Mouse (Mus musculus) CH12.LX (cell line): ENCODE data around the gene Hist1h2bn. TPM values are rescaled to one million over a fixed set of nuclear protein-coding genes. Genes with fewer than 3 reads are reported as not detected.
A peak's percentile ranks its signal among the peaks of the same experiment; 100 is the strongest.

Experiments
- DNase-seq: peaks from one replicate; pipeline ENCODE4 v3.0.0-alpha.2; 2013; ENCODE audit errors: extremely low read depth
- H3K27ac ChIP-seq: 2 replicates; pipeline ENCODE4 v1.5.1; 2012; ENCODE audit warnings: low read depth, mild to moderate bottlenecking, control low read depth, moderate library complexity; ENCODE audit not compliant: insufficient read depth
- H3K27me3 ChIP-seq: replicated peaks from 2 replicates; pipeline ENCODE3; 2012; ENCODE audit warnings: inconsistent platforms
- H3K36me3 ChIP-seq, 2 experiments: replicated peaks in 1 of 2; 2 replicates each; pipeline versions ENCODE3 to v1.6.1; 2012; ENCODE audit warnings: inconsistent platforms in 1 of 2, low read length in 1 of 2, mild to moderate bottlenecking in 1 of 2, mixed read lengths in 1 of 2, moderate library complexity in 1 of 2; ENCODE audit not compliant: control insufficient read depth in 1 of 2, insufficient read depth in 1 of 2
- H3K4me1 ChIP-seq, 2 experiments: 2 replicates each; pipeline ENCODE4 v1.6.1; 2012; ENCODE audit warnings: inconsistent platforms in 1 of 2, moderate library complexity in 1 of 2; ENCODE audit not compliant: insufficient read depth in 2 of 2, control insufficient read depth in 1 of 2
- H3K4me2 ChIP-seq: 2 replicates; pipeline ENCODE4 v1.6.1; 2012; ENCODE audit warnings: low read depth, mild to moderate bottlenecking, control low read depth; ENCODE audit not compliant: poor library complexity, insufficient read depth, severe bottlenecking
- H3K4me3 ChIP-seq, 3 experiments: fragments of 150-350 bp in 1 of 3; sonication (generic) in 1 of 3; replicated peaks in 1 of 3; 2 replicates each; pipeline versions ENCODE3 to v1.5.1; 2011 to 2012; ENCODE audit warnings: low read depth in 2 of 3, low read length in 2 of 3, mild to moderate bottlenecking in 2 of 3, moderate library complexity in 2 of 3, control low read depth in 1 of 3, improper control_type of control experiment in 1 of 3, inconsistent platforms in 1 of 3, mixed read lengths in 1 of 3; ENCODE audit not compliant: poor library complexity in 1 of 3
- H3K79me2 ChIP-seq: replicated peaks from 2 replicates; pipeline ENCODE4 v1.6.1; 2012; ENCODE audit warnings: mild to moderate bottlenecking, moderate library complexity; ENCODE audit not compliant: control insufficient read depth, poor library complexity, insufficient read depth, severe bottlenecking; ENCODE audit errors: extremely low read depth
- H3K9ac ChIP-seq: 2 replicates; pipeline ENCODE4 v1.6.1; 2012; ENCODE audit warnings: low read depth, mild to moderate bottlenecking, control low read depth, moderate library complexity; ENCODE audit not compliant: insufficient read depth
- H3K9me3 ChIP-seq: replicated peaks from 2 replicates; pipeline ENCODE3; 2012; ENCODE audit warnings: low read length, inconsistent platforms, mixed read lengths
- BHLHE40 ChIP-seq: IDR thresholded peaks from 2 replicates; pipeline ENCODE4 v1.6.1; 2011; ENCODE audit warnings: mild to moderate bottlenecking, low read depth, low read length, improper control_type of control experiment
- CHD1 ChIP-seq: IDR thresholded peaks from 2 replicates; pipeline ENCODE4 v1.6.1; 2012; ENCODE audit warnings: low read depth, low read length, improper control_type of control experiment, inconsistent platforms
- CHD2 ChIP-seq: IDR thresholded peaks from 2 replicates; pipeline ENCODE4 v1.6.1; 2011; ENCODE audit warnings: low read length, improper control_type of control experiment
- CTCF ChIP-seq, 2 experiments: IDR thresholded peaks in 1 of 2; conservative IDR thresholded peaks in 1 of 2; 2 replicates each; pipeline ENCODE4 v1.5.1; 2011 to 2012; ENCODE audit warnings: low read depth in 2 of 2, low read length in 2 of 2, improper control_type of control experiment in 1 of 2, inconsistent platforms in 1 of 2, mild to moderate bottlenecking in 1 of 2, moderate library complexity in 1 of 2
- E2F4 ChIP-seq: IDR thresholded peaks from 2 replicates; pipeline ENCODE4 v1.6.1; 2011; ENCODE audit warnings: low read depth, low read length, improper control_type of control experiment; ENCODE audit not compliant: insufficient replicate concordance
- ELF1 ChIP-seq: IDR thresholded peaks from 2 replicates; pipeline ENCODE4 v1.6.1; 2014; ENCODE audit warnings: low read depth, mild to moderate bottlenecking, inconsistent platforms, low read length, improper control_type of control experiment
- EP300 ChIP-seq: IDR thresholded peaks from 2 replicates; pipeline ENCODE4 v1.6.1; 2011; ENCODE audit warnings: low read length, improper control_type of control experiment
- ETS1 ChIP-seq: conservative IDR thresholded peaks from 2 replicates; pipeline ENCODE4 v1.6.1; 2012; ENCODE audit warnings: low read depth, mild to moderate bottlenecking, inconsistent platforms, low read length, improper control_type of control experiment, moderate library complexity
- GABPA ChIP-seq: IDR thresholded peaks from 2 replicates; pipeline ENCODE4 v1.6.1; 2012; ENCODE audit warnings: low read depth, low read length, improper control_type of control experiment, inconsistent platforms; ENCODE audit not compliant: insufficient replicate concordance
- HCFC1 ChIP-seq: IDR thresholded peaks from 2 replicates; pipeline ENCODE4 v1.6.1; 2012; ENCODE audit warnings: low read depth, mild to moderate bottlenecking, inconsistent platforms, low read length, improper control_type of control experiment
- IRF4 ChIP-seq: IDR thresholded peaks from 2 replicates; pipeline ENCODE4 v1.6.1; 2014; ENCODE audit warnings: low read depth, mild to moderate bottlenecking, inconsistent platforms, low read length, improper control_type of control experiment
- JUND ChIP-seq: conservative IDR thresholded peaks from 2 replicates; pipeline ENCODE4 v1.6.1; 2011; ENCODE audit warnings: low read depth, low read length, improper control_type of control experiment
- KAT2A ChIP-seq: IDR thresholded peaks from 2 replicates; pipeline ENCODE4 v1.6.1; 2012; ENCODE audit warnings: low read length, improper control_type of control experiment, inconsistent platforms; ENCODE audit not compliant: insufficient replicate concordance
- MAFK ChIP-seq: IDR thresholded peaks from 2 replicates; pipeline ENCODE4 v1.6.1; 2011; ENCODE audit warnings: low read length, improper control_type of control experiment; ENCODE audit not compliant: insufficient replicate concordance
- MAX ChIP-seq: IDR thresholded peaks from 2 replicates; pipeline ENCODE4 v1.6.1; 2011; ENCODE audit warnings: low read length, improper control_type of control experiment
- MAZ ChIP-seq: IDR thresholded peaks from 2 replicates; pipeline ENCODE4 v1.6.1; 2012; ENCODE audit warnings: low read depth, mild to moderate bottlenecking, inconsistent platforms, low read length, improper control_type of control experiment, moderate library complexity
- MEF2A ChIP-seq: IDR thresholded peaks from 2 replicates; pipeline ENCODE4 v1.6.1; 2014; ENCODE audit warnings: low read depth, mild to moderate bottlenecking, inconsistent platforms, low read length, improper control_type of control experiment, borderline replicate concordance
- MXI1 ChIP-seq: IDR thresholded peaks from 2 replicates; pipeline ENCODE4 v1.6.1; 2011; ENCODE audit warnings: mild to moderate bottlenecking, low read depth, low read length, improper control_type of control experiment
- MYC ChIP-seq: IDR thresholded peaks from 2 replicates; pipeline ENCODE4 v1.6.1; 2011; ENCODE audit warnings: low read depth, mild to moderate bottlenecking, improper control_type of control experiment, low read length
- NELFE ChIP-seq: IDR thresholded peaks from 2 replicates; pipeline ENCODE4 v1.6.1; 2011; ENCODE audit warnings: low read depth, low read length, improper control_type of control experiment
- NRF1 ChIP-seq: IDR thresholded peaks from 2 replicates; pipeline ENCODE4 v1.6.1; 2014; ENCODE audit warnings: low read depth, mild to moderate bottlenecking, inconsistent platforms, low read length, improper control_type of control experiment, moderate library complexity
- PAX5 ChIP-seq: IDR thresholded peaks from 2 replicates; pipeline ENCODE4 v1.6.1; 2012; ENCODE audit warnings: low read length, inconsistent platforms, mixed read lengths
- POLR2A ChIP-seq: IDR thresholded peaks from 2 replicates; pipeline ENCODE4 v1.6.1; 2011; ENCODE audit warnings: low read depth, mild to moderate bottlenecking, improper control_type of control experiment, low read length
- POLR2AphosphoS2 ChIP-seq: IDR thresholded peaks from 2 replicates; pipeline ENCODE4 v1.6.1; 2011; ENCODE audit warnings: low read depth, low read length, improper control_type of control experiment
- RAD21 ChIP-seq: IDR thresholded peaks from 2 replicates; pipeline ENCODE4 v1.6.1; 2011; ENCODE audit warnings: low read depth, mild to moderate bottlenecking, low read length, improper control_type of control experiment, moderate library complexity
- RCOR1 ChIP-seq: conservative IDR thresholded peaks from 2 replicates; pipeline ENCODE4 v1.6.1; 2012; ENCODE audit warnings: low read depth, mild to moderate bottlenecking, inconsistent platforms, low read length, improper control_type of control experiment
- SIN3A ChIP-seq: IDR thresholded peaks from 2 replicates; pipeline ENCODE4 v1.6.1; 2012; ENCODE audit warnings: low read length, improper control_type of control experiment, inconsistent platforms
- SMC3 ChIP-seq: IDR thresholded peaks from 2 replicates; pipeline ENCODE4 v1.6.1; 2011; ENCODE audit warnings: low read depth, low read length, improper control_type of control experiment
- TBP ChIP-seq: conservative IDR thresholded peaks from 2 replicates; pipeline ENCODE4 v1.6.1; 2011; ENCODE audit warnings: low read depth, low read length, improper control_type of control experiment
- TCF12 ChIP-seq: IDR thresholded peaks from 2 replicates; pipeline ENCODE4 v1.6.1; 2014; ENCODE audit warnings: low read depth, mild to moderate bottlenecking, inconsistent platforms, low read length, improper control_type of control experiment
- UBTF ChIP-seq: IDR thresholded peaks from 2 replicates; pipeline ENCODE4 v1.6.1; 2012; ENCODE audit warnings: low read depth, mild to moderate bottlenecking, inconsistent platforms, low read length, improper control_type of control experiment, moderate library complexity
- USF1 ChIP-seq: IDR thresholded peaks from 2 replicates; pipeline ENCODE4 v1.6.1; 2014; ENCODE audit warnings: low read depth, mild to moderate bottlenecking, inconsistent platforms, low read length, improper control_type of control experiment
- USF2 ChIP-seq: conservative IDR thresholded peaks from 2 replicates; pipeline ENCODE4 v1.6.1; 2011; ENCODE audit warnings: low read depth, low read length, improper control_type of control experiment
- ZC3H11A ChIP-seq: IDR thresholded peaks from 2 replicates; pipeline ENCODE4 v1.6.1; 2012; ENCODE audit warnings: low read depth, mild to moderate bottlenecking, inconsistent platforms, low read length, improper control_type of control experiment
- ZKSCAN1 ChIP-seq: IDR thresholded peaks from 2 replicates; pipeline ENCODE4 v1.6.1; 2012; ENCODE audit warnings: low read depth, inconsistent platforms, low read length, improper control_type of control experiment, borderline replicate concordance
- ZMIZ1 ChIP-seq: IDR thresholded peaks from 2 replicates; pipeline ENCODE4 v1.6.1; 2012; ENCODE audit warnings: low read depth, mild to moderate bottlenecking, inconsistent platforms, low read length, improper control_type of control experiment
- ZNF384 ChIP-seq: IDR thresholded peaks from 2 replicates; pipeline ENCODE4 v1.6.1; 2012; ENCODE audit warnings: low read depth, low read length, improper control_type of control experiment, inconsistent platforms
- dilution Hi-C: fragments of 300-500 bp; cut with MboI; formaldehyde crosslinking; loops from 2 replicates; pipeline ENCODE4 v1.14.3; 2020; ENCODE audit warnings: low sequenced_read_pairs; ENCODE audit not compliant: extremely low pct_unique_long_range_greater_than_20kb, extremely low pct_ligation_motif_present
- in situ Hi-C: fragments of 300-500 bp; cut with MboI; formaldehyde crosslinking; loops from 3 replicates; pipeline ENCODE4 v1.14.3; 2019; ENCODE audit warnings: low sequenced_read_pairs, low pct_ligation_motif_present, low pct_unique_long_range_greater_than_20kb, mixed read lengths
- polyA plus RNA-seq: library from polyadenylated mRNA; unstranded; fragments of >175 nt; gene quantifications from 2 replicates; pipeline ENCODE4 v1.2.1, GENCODE M21; 2012; ENCODE audit warnings: low read depth; ENCODE audit not compliant: insufficient read length
- total RNA-seq, 2 experiments: library from RNA; depleted of rRNA; stranded (reverse); fragments of 300-350 nt in 1 of 2; fragments of >200 nt in 1 of 2; gene quantifications; 2 replicates each; pipeline ENCODE4 v1.2.3; 2012 to 2014

Gene Hist1h2bn
- total and polyA plus RNA-seq, 3 experiments, result 2.6 to 1,563 (median 24.0) TPM

DNA sequence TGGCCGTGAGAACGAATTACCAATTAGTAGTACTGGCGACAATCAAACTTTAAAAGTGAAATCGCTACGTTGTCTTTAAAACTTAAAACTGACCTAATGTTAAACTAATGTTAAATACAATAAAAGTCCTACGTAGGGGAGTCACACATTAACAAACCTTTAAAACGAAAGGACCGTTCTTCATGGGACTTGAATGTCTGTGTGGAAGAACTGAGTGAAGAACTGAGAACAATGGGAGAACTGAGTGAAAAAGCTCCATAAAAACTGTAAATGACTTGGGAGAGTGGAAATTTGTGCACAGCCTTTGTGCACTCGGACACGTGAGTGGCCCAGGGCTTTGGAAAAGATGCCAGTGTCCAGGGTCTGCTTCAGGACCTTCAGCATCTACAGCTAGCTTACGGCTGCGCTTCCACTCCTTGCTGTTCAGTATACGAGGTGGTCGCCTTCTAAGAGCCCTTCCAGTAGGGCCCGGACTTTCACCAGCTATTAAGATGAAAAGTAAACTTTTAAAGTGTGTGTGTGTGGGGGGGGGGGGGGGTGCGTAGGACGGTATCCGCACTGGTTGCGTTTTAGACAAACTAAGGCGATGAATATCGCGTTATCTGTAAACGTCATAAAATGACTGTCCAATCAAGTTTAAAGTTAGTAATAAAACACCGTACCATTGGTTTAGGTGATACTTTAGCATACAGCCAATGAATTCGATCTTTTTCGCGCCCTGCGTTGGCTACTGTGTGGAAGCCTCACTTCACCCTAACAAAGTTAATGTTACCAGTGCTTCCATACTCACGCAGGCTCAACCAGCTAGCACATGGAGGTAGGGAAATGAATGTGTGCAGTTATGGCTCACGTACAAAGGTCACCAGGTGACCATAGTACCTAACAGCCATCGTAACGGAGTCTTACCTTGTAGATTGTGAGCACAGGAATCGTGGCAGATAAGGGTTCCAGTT, 25.2 kb downstream of the Hist1h2bn start:
- Histone ChIP-seq H3K4me1 (peaks cover 6 to 24% of the 10 kb centered on the region in 2 experiments; a peak in 3 of 4 replicates), H3K27me3 (no peaks in the 10 kb centered on the region), H3K4me3 (peak overlapping the region; percentile 59 to 72 (median 59)), H3K27ac (peak overlapping the region; percentile 97), H3K36me3 (no peaks in the 10 kb centered on the region), H3K9me3 (no peaks in the 10 kb centered on the region), H3K4me2 (peak overlapping the region; percentile 65), H3K9ac (peak overlapping the region; percentile 95), H3K79me2 (no peaks in the 10 kb centered on the region; the same call in 1 of the 2 replicates)
- dilution Hi-C loops, result no loop called here
- in situ Hi-C loops, result no loop called here
- DNase-seq, result peak; percentile 94
- TF ChIP-seq MAZ (peak; percentile 44; the same call in 1 of the 2 replicates), RAD21 (no peak), MEF2A (peak; percentile 58; the same call in 1 of the 2 replicates), USF1 (no peak), CHD2 (peak; percentile 94), MAX (peak; percentile 48; the same call in 1 of the 2 replicates), UBTF (no peak; the same call in 1 of the 2 replicates), MYC (peak; percentile 84), MAFK (no peak), ELF1 (no peak), NRF1 (0 out of 2 replicates have a peak, but pooled peaks have one; percentile 11), ZKSCAN1 (no peak), JUND (no peak), ZMIZ1 (peak; percentile 99), NELFE (peak; percentile 84; the same call in 1 of the 2 replicates), CHD1 (peak; percentile 55; the same call in 1 of the 2 replicates), E2F4 (peak; percentile 97), SMC3 (peak; percentile 13; the same call in 1 of the 2 replicates), BHLHE40 (peak; percentile 79), POLR2AphosphoS2 (peak; percentile 97), HCFC1 (peak; percentile 73), USF2 (no peak), SIN3A (peak; percentile 89), ETS1 (0 out of 2 replicates have a peak, but pooled peaks have one; percentile 6), ZC3H11A (no peak), CTCF (conservative IDR thresholded peaks at IDR 0.05 in 1 of 2, IDR thresholded peaks at IDR 0.05 in 1 of 2; ENCODE audit: low read depth in 2 of 2, low read length in 2 of 2) (no peak), GABPA (no peak), MXI1 (peak; percentile 71), POLR2A (peak; percentile 78), ZNF384 (no peak), IRF4 (0 out of 2 replicates have a peak, but pooled peaks have one; percentile 28), EP300 (no peak), TCF12 (peak; percentile 57; the same call in 1 of the 2 replicates), RCOR1 (peak; percentile 90; the same call in 1 of the 2 replicates), KAT2A (0 out of 2 replicates have a peak, but pooled peaks have one; percentile 46), PAX5 (no peak), TBP (peak; percentile 76; the same call in 1 of the 2 replicates)
